Mouse (Mus musculus) forebrain, embryonic 15.5 days (tissue): ENCODE measurements around the gene Ccdc71l. TPM values are rescaled to one million over a fixed set of nuclear protein-coding genes. Genes with fewer than 3 reads are reported as not detected.
A peak's percentile ranks its signal among the peaks of the same experiment; 100 is the strongest.

Experiments used
- ATAC-seq: fragments of 200-750 bp; cut with Nextera tagmentation; replicated peaks from 2 replicates; pipeline ENCODE4 v1.8.0; 2017; ENCODE audit warnings: mild to moderate bottlenecking, moderate TSS enrichment, moderate library complexity
- H3K27ac ChIP-seq: fragments of 300-500 bp; sonication (generic); replicated peaks from 2 replicates; pipeline ENCODE4 v1.5.1; 2015; ENCODE audit warnings: mild to moderate bottlenecking, inconsistent platforms
- H3K27me3 ChIP-seq: fragments of 300-500 bp; sonication (generic); 2 replicates; pipeline ENCODE4 v1.6.1; 2015; ENCODE audit warnings: inconsistent platforms
- H3K36me3 ChIP-seq: fragments of 300-500 bp; sonication (generic); 2 replicates; pipeline ENCODE4 v1.6.1; 2015; ENCODE audit warnings: mild to moderate bottlenecking, inconsistent platforms
- H3K4me1 ChIP-seq: fragments of 300-500 bp; sonication (generic); 2 replicates; pipeline ENCODE4 v1.6.1; 2015; ENCODE audit warnings: inconsistent platforms
- H3K4me2 ChIP-seq: fragments of 300-500 bp; sonication (generic); replicated peaks from 2 replicates; pipeline ENCODE4 v1.6.1; 2015; ENCODE audit warnings: mild to moderate bottlenecking, inconsistent platforms
- H3K4me3 ChIP-seq: fragments of 300-500 bp; sonication (generic); 2 replicates; pipeline ENCODE4 v1.5.1; 2015; ENCODE audit warnings: mild to moderate bottlenecking, inconsistent platforms
- H3K9ac ChIP-seq: fragments of 300-500 bp; sonication (generic); replicated peaks from 2 replicates; pipeline ENCODE4 v1.6.1; 2015; ENCODE audit warnings: mild to moderate bottlenecking, inconsistent platforms
- H3K9me3 ChIP-seq: fragments of 300-500 bp; sonication (generic); 2 replicates; pipeline ENCODE4 v1.6.1; 2016; ENCODE audit warnings: inconsistent platforms
- WGBS: fragments of 180-500 bp; shearing (Covaris S2); methylation state at CpG from one replicate; pipeline ENCODE4 v1.1.7; 2015; ENCODE audit warnings: mixed read lengths; 5-methylcytosine and 5-hydroxymethylcytosine counted together
- polyA plus RNA-seq: library from polyadenylated mRNA; unstranded; fragments of >200 nt; fragmentation: Nextera tagmentation; extraction: Ambion mirVana; gene quantifications from 2 replicates; pipeline ENCODE4 v1.2.1, GENCODE M21; 2015

Ccdc71l gene
- 5.1 and 5.7 TPM in 2 replicates for polyA plus RNA-seq

- Histone ChIP-seq H3K4me2 (peak within 1 kb of the TSS; percentile 77), H3K4me3 (peak within 1 kb of the TSS; percentile 98), H3K9me3 (no peaks in the 10 kb centered on the region), H3K36me3 (no peaks in the 10 kb centered on the region), H3K27ac (peak within 1 kb of the TSS; percentile 97), H3K27me3 (no peaks in the 10 kb centered on the region), H3K9ac (peak within 1 kb of the TSS; percentile 98), H3K4me1 (peaks cover 25% of the 10 kb centered on the region)
- ATAC-seq, result peak; percentile 92
- WGBS, result under 1% methylated on average over 71 of the region's 78 CpGs
Measured at GRCm38 (mm10) chr12:32378528-32379295, at the start of gene Ccdc71l. TSS of gene Ccdc71l (plus strand) at chr12:32378704.

- no peak overlapping the region for H3K4me3 ChIP-seq
- H3K4me1 ChIP-seq, result no peaks in the 10 kb centered on the region
- no peaks in the 10 kb centered on the region for H3K27me3 ChIP-seq
- 42% methylated on average over 1 of the region's 1 CpGs for WGBS
- H3K9ac ChIP-seq, result no peak overlapping the region
- H3K9me3 ChIP-seq, result no peaks in the 10 kb centered on the region
- ATAC-seq, result no peak
- H3K27ac ChIP-seq, result no peak overlapping the region
- no peaks in the 10 kb centered on the region for H3K36me3 ChIP-seq
- H3K4me2 ChIP-seq, result no peak overlapping the region
Measured at GRCm38 (mm10) chr12:32339078-32339477, 39.4 kb upstream of the Ccdc71l start.

GRCm38 (mm10) chr12:32343487-32343886 is 35.0 kb upstream of the Ccdc71l start:
- Histone ChIP-seq H3K4me2 (no peak overlapping the region), H3K4me3 (no peak overlapping the region), H3K9me3 (no peaks in the 10 kb centered on the region), H3K4me1 (no peaks in the 10 kb centered on the region), H3K27ac (no peak overlapping the region), H3K36me3 (no peaks in the 10 kb centered on the region), H3K27me3 (no peaks in the 10 kb centered on the region), H3K9ac (no peak overlapping the region)
- 88% methylated on average over 1 of the region's 1 CpGs for WGBS
- no peak for ATAC-seq

- Histone ChIP-seq H3K27ac (no peak overlapping the region), H3K36me3 (no peaks in the 10 kb centered on the region), H3K4me2 (no peak overlapping the region), H3K4me3 (no peak overlapping the region), H3K9ac (no peak overlapping the region), H3K4me1 (no peaks in the 10 kb centered on the region), H3K27me3 (no peaks in the 10 kb centered on the region), H3K9me3 (no peaks in the 10 kb centered on the region)
- ATAC-seq, result no peak
- WGBS, result 88% methylated on average over 4 of the region's 4 CpGs
Measured at GRCm38 (mm10) chr12:32346121-32346520, 32.4 kb upstream of the Ccdc71l start.

- WGBS, result 82% methylated on average over 3 of the region's 3 CpGs
Measured at GRCm38 (mm10) chr12:32348493-32348892, 30.0 kb upstream of the Ccdc71l start.

GRCm38 (mm10) chr12:32351874-32352273 is 26.6 kb upstream of the Ccdc71l start:
- ATAC-seq, result no peak
- 91% methylated on average over 1 of the region's 1 CpGs for WGBS

More at GRCm38 (mm10) chr12:32348493-32348892, 30.0 kb upstream of the Ccdc71l start:
- no peak overlapping the region for H3K9ac ChIP-seq
- no peaks in the 10 kb centered on the region for H3K27me3 ChIP-seq
- H3K27ac ChIP-seq, result no peak overlapping the region
- no peak overlapping the region for H3K4me2 ChIP-seq
- H3K36me3 ChIP-seq, result no peaks in the 10 kb centered on the region
- no peak for ATAC-seq
- H3K4me1 ChIP-seq, result no peaks in the 10 kb centered on the region
- no peak overlapping the region for H3K4me3 ChIP-seq
- H3K9me3 ChIP-seq, result no peaks in the 10 kb centered on the region

GRCm38 (mm10) chr12:32379296-32379725 is 807 bp downstream of the Ccdc71l start:
- under 1% methylated on average over 64 of the region's 67 CpGs for WGBS

More at GRCm38 (mm10) chr12:32351874-32352273, 26.6 kb upstream of the Ccdc71l start:
- Histone ChIP-seq H3K27me3 (no peaks in the 10 kb centered on the region), H3K4me3 (no peak overlapping the region), H3K9ac (no peak overlapping the region), H3K4me2 (no peak overlapping the region), H3K9me3 (no peaks in the 10 kb centered on the region), H3K4me1 (no peaks in the 10 kb centered on the region), H3K27ac (no peak overlapping the region), H3K36me3 (no peaks in the 10 kb centered on the region)

GRCm38 (mm10) chr12:32379731-32380130 is 1.2 kb downstream of the Ccdc71l start:
- H3K27ac ChIP-seq, result peak overlapping the region; percentile 97
- no peaks in the 10 kb centered on the region for H3K36me3 ChIP-seq
- no peaks in the 10 kb centered on the region for H3K27me3 ChIP-seq
- no peak for ATAC-seq
- peak overlapping the region; percentile 77 for H3K4me2 ChIP-seq
- H3K4me3 ChIP-seq, result peak overlapping the region; percentile 98
- peak overlapping the region; percentile 98 for H3K9ac ChIP-seq
- no peaks in the 10 kb centered on the region for H3K9me3 ChIP-seq
- 2% methylated on average over 28 of the region's 28 CpGs for WGBS
- H3K4me1 ChIP-seq, result peaks cover 25% of the 10 kb centered on the region

More at GRCm38 (mm10) chr12:32379296-32379725, 807 bp downstream of the Ccdc71l start:
- Histone ChIP-seq H3K27me3 (no peaks in the 10 kb centered on the region), H3K27ac (peak overlapping the region; percentile 97), H3K4me2 (peak overlapping the region; percentile 77), H3K9ac (peak overlapping the region; percentile 98), H3K4me3 (peak overlapping the region; percentile 98), H3K9me3 (no peaks in the 10 kb centered on the region), H3K4me1 (peaks cover 25% of the 10 kb centered on the region), H3K36me3 (no peaks in the 10 kb centered on the region)
- peak; percentile 83 for ATAC-seq

GRCm38 (mm10) chr12:32380457-32380856 is 2.0 kb downstream of the Ccdc71l start:
- Histone ChIP-seq H3K4me2 (peak overlapping the region; percentile 77), H3K27ac (no peak overlapping the region), H3K4me1 (peaks cover 25% of the 10 kb centered on the region), H3K27me3 (no peaks in the 10 kb centered on the region), H3K4me3 (peak overlapping the region; percentile 98), H3K9ac (no peak overlapping the region), H3K36me3 (no peaks in the 10 kb centered on the region), H3K9me3 (no peaks in the 10 kb centered on the region)
- no peak for ATAC-seq
- 70% methylated on average over 3 of the region's 3 CpGs for WGBS

- Histone ChIP-seq H3K4me3 (peak overlapping the region; percentile 98), H3K27ac (no peak overlapping the region), H3K36me3 (no peaks in the 10 kb centered on the region), H3K9ac (no peak overlapping the region), H3K4me2 (peak overlapping the region; percentile 77), H3K27me3 (no peaks in the 10 kb centered on the region), H3K4me1 (peaks cover 25% of the 10 kb centered on the region), H3K9me3 (no peaks in the 10 kb centered on the region)
- no peak for ATAC-seq
- WGBS, result 95% methylated on average over 2 of the region's 2 CpGs
Measured at GRCm38 (mm10) chr12:32381011-32381410, 2.5 kb downstream of the Ccdc71l start.

GRCm38 (mm10) chr12:32419537-32419936 is 41.0 kb downstream of the Ccdc71l start:
- Histone ChIP-seq H3K4me2 (no peak overlapping the region), H3K36me3 (no peaks in the 10 kb centered on the region), H3K4me3 (no peak overlapping the region), H3K9me3 (no peaks in the 10 kb centered on the region), H3K27ac (no peak overlapping the region), H3K9ac (no peak overlapping the region), H3K4me1 (no peaks in the 10 kb centered on the region), H3K27me3 (no peaks in the 10 kb centered on the region)
- 81% methylated on average over 1 of the region's 1 CpGs for WGBS
- no peak for ATAC-seq

- no peak overlapping the region for H3K4me3 ChIP-seq
- no peak overlapping the region for H3K4me2 ChIP-seq
- no peaks in the 10 kb centered on the region for H3K4me1 ChIP-seq
- no peak for ATAC-seq
- no peaks in the 10 kb centered on the region for H3K27me3 ChIP-seq
- H3K9me3 ChIP-seq, result no peaks in the 10 kb centered on the region
- no peak overlapping the region for H3K9ac ChIP-seq
- H3K36me3 ChIP-seq, result no peaks in the 10 kb centered on the region
- no peak overlapping the region for H3K27ac ChIP-seq
Measured at GRCm38 (mm10) chr12:32427832-32428231, 49.3 kb downstream of the Ccdc71l start.
